Mouse (Mus musculus): ENCODE measurements around the gene Serf1. TPM values are rescaled to one million over a fixed set of nuclear protein-coding genes. Genes with fewer than 3 reads are reported as not detected.
"Not testable (repeated sequence)": the region's sequence is repeated elsewhere in the genome, so short reads cannot be mapped to it uniquely, and the experiment has no call there.

The Serf1 gene
- polyA plus RNA-seq, 1 experiment from 2014 or later = 144 TPM

DNA sequence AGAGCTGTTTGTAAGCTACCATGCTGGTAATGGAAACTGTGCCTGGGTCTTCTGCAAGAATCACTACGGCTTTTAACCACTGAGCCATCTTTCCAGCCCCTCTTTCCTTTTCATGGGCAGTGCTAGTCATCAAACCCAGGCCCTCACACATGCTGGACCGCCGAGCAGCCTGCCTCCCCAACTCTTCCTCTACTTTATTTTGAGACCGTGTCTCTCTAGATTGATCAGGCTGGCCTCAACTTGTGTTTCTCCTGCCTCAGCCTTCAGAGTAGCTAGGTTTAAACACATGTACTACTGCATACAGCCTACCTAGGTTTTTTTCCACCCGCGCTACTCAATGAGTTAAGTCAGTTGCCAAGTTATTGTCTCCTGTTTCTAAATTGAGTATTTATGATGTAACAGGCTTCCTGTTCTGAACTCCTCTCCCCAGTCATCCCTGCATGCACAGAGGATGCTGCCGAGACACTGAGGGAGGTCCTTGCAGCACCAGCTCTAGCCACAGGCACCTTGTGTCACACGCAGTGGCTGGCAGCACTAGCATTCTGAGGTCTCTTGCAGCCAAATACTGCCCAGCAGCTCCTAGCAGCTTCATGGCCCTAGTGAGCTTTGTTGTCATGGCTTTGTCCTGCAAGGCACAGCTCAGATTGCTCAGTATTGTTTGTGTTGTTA, 34.0 kb downstream of the Serf1 start:
- 75% methylated on average over 8 of the region's 8 CpGs for WGBS

DNA sequence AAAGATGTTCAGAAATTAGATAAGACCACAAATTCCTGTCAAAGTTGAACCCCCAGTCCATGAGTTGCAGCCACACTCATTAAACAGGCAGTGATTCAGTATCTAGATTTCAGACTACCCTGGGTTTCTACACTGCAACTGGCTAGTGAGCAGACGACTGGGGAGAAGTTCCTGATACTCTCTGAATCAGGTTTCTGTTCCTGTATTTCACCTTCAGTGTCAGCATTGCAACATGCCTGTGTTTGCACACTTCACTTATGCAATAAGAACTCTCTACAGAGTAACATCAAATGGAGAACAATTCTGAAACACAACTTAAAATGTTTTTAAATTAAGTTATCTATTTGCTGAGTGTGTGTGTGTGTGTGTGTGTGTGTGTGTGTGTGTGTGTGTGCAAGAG, 44.8 kb downstream of the Serf1 start:
- no peak for ATAC-seq (ENCODE audit: insufficient read depth, low FRiP score, low read depth)
- Histone ChIP-seq H3K4me1 (no peaks in the 10 kb centered on the region), H3K4me2 (no peak overlapping the region), H3K9me3 (no peaks in the 10 kb centered on the region), H3K27me3 (replicated peaks) (no peaks in the 10 kb centered on the region), H3K36me3 (no peaks in the 10 kb centered on the region), H3K4me3 (replicated peaks) (no peak overlapping the region), H3K9ac (no peak overlapping the region), H3K27ac (no peak overlapping the region)
- WGBS = 53% methylated on average over 1 of the region's 1 CpGs

More for the DNA sequence above, 34.0 kb downstream of the Serf1 start:
- Histone ChIP-seq H3K9ac (no peak overlapping the region), H3K36me3 (peaks cover 12% of the 10 kb centered on the region; the same call in 1 of the 2 replicates), H3K4me3 (replicated peaks) (no peak overlapping the region), H3K4me2 (no peak overlapping the region), H3K27me3 (replicated peaks) (no peaks in the 10 kb centered on the region), H3K4me1 (no peaks in the 10 kb centered on the region), H3K27ac (no peak overlapping the region), H3K9me3 (no peaks in the 10 kb centered on the region)
- no peak for ATAC-seq (ENCODE audit: insufficient read depth, low FRiP score, low read depth)

DNA sequence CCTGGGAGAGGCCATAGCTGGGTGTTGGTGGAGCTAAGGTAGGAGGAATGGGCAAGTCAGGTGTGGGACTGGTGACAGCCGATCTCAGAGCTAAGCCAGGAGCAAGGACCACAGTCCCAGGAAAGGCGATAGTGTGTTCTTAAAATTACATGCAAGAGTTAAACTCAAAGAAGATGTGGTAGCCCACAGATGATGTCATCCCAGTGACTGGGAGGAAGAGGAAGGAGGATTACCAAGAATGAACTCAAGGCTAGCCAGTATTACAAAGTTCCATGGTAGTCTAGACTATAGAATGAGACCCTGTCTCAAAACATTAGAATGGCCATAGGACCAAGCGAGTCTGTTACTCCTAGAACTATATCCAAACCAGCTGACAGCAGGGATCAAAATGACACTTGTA, 48.8 kb downstream of the Serf1 start:
- Histone ChIP-seq H3K9ac (no peak overlapping the region), H3K4me1 (no peaks in the 10 kb centered on the region), H3K36me3 (no peaks in the 10 kb centered on the region), H3K4me3 (replicated peaks) (no peak overlapping the region), H3K27me3 (replicated peaks) (no peaks in the 10 kb centered on the region), H3K9me3 (no peaks in the 10 kb centered on the region), H3K4me2 (no peak overlapping the region), H3K27ac (no peak overlapping the region)
- 85% methylated on average over 3 of the region's 3 CpGs for WGBS
- no peak for ATAC-seq (ENCODE audit: insufficient read depth, low FRiP score, low read depth)

DNA sequence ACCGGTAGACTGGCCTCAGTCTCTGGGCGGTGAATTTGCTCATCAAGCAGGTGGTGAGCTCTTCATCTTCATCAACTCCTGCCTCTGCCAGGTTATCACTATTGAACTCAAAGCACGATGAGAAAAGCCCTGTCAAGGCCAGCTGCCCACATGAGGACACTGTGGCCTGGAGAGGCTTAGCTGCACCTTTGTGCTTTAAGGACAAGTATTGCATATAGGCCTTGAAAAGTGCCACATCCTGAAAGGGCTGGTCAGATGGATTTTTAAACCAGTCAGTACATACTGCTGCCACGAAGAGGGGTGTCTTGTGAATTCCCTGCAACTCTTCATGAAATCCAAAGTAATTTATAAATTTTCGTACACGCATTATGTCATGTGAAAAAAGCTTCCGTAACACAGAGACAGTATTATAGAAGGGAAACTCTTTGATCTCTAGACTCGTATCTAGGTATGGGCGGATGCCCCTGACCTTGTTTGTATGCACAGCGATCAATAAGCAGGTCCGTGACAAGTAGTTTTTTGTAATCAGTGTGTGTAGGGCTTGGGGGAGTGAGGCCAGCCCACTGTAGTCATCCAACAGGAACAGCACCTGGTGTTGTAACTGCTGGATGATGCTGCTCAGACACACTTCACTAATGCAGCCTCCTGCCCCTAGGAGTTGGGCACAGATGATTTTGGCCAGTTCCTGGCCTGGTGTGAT, 53.5 kb downstream of the Serf1 start:
- not testable (repeated sequence) for H3K4me2 ChIP-seq; H3K36me3 ChIP-seq; H3K27me3 ChIP-seq (replicated peaks); H3K9me3 ChIP-seq; H3K4me1 ChIP-seq; H3K9ac ChIP-seq; H3K27ac ChIP-seq; H3K4me3 ChIP-seq (replicated peaks); ATAC-seq (ENCODE audit: insufficient read depth, low FRiP score, low read depth)
- WGBS = 72% methylated on average over 11 of the region's 11 CpGs

DNA sequence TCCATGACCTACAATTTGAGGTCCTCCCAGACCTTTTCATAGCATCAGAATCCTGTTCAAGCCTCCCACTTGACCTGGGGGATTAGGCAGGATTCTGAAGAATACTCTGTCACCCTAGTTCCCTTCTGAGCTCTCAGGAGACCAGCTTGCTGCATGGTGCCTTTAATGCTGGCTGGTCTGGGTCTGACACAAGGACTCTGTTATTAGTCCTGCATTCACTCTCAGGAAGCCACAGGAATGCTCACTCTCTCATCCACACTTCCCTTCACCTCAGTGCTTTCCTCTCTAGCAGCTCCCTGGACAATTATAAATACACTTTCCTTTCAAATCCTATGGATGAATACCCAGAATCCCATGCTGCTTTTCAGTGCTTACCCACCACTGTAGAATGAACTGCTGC, 54.7 kb downstream of the Serf1 start:
- H3K4me2 ChIP-seq; H3K27ac ChIP-seq; H3K27me3 ChIP-seq (replicated peaks); H3K36me3 ChIP-seq; H3K4me3 ChIP-seq (replicated peaks); H3K4me1 ChIP-seq; H3K9me3 ChIP-seq; H3K9ac ChIP-seq; ATAC-seq (ENCODE audit: insufficient read depth, low FRiP score, low read depth): not testable (repeated sequence)

Other genes starting within 250 kb of the Serf1 start
- 35.7 and 35.8 TPM in 2 replicates for gene Cartpt, start 206.9 kb upstream of the Serf1 start, polyA plus RNA-seq (2015; fragmentation: Nextera tagmentation; extraction: Ambion mirVana)
- gene Mccc2, start 92.4 kb upstream of the Serf1 start, polyA plus RNA-seq (2015; fragmentation: Nextera tagmentation; extraction: Ambion mirVana) = 47.6 and 56.9 TPM in 2 replicates
- gene Bdp1, start 3.9 kb upstream of the Serf1 start, polyA plus RNA-seq (2015; fragmentation: Nextera tagmentation; extraction: Ambion mirVana) = 31.0 and 32.5 TPM in 2 replicates
- 45.0 and 45.7 TPM in 2 replicates for gene Smn1, start 16.8 kb downstream of the Serf1 start, polyA plus RNA-seq (2015; fragmentation: Nextera tagmentation; extraction: Ambion mirVana)
- gene Naip2, start 94.1 kb downstream of the Serf1 start, polyA plus RNA-seq (2015; fragmentation: Nextera tagmentation; extraction: Ambion mirVana) = 1.7 and 2.0 TPM in 2 replicates
- 2.1 and 2.2 TPM in 2 replicates for gene Naip5, start 138.3 kb downstream of the Serf1 start, polyA plus RNA-seq (2015; fragmentation: Nextera tagmentation; extraction: Ambion mirVana)
- gene Naip6, start 209.7 kb downstream of the Serf1 start, polyA plus RNA-seq (2015; fragmentation: Nextera tagmentation; extraction: Ambion mirVana) = 2.1 and 2.3 TPM in 2 replicates